Mouse (Mus musculus) myocyte (in vitro differentiated cells): ENCODE data around the gene Uvrag.

ENCODE experiments used
- CEBPB ChIP-seq: IDR thresholded peaks from 2 replicates; pipeline ENCODE4 v1.6.1; 2011; ENCODE audit warnings: mild to moderate bottlenecking, moderate library complexity; ENCODE audit not compliant: poor library complexity, insufficient read depth, severe bottlenecking
- E2F4 ChIP-seq: IDR thresholded peaks from one replicate; pipeline ENCODE4 v1.6.1; 2011; ENCODE audit warnings: mild to moderate bottlenecking, control low read depth, moderate library complexity; ENCODE audit not compliant: insufficient read depth
- MYOG ChIP-seq, 3 experiments: IDR thresholded peaks; one replicate each; pipeline ENCODE4 v1.6.1; 2011; ENCODE audit warnings: control low read depth in 2 of 3, low read depth in 2 of 3, mild to moderate bottlenecking in 2 of 3; ENCODE audit not compliant: insufficient read length in 2 of 3, control insufficient read depth in 1 of 3, insufficient read depth in 1 of 3
- POLR2A ChIP-seq: IDR thresholded peaks from one replicate; pipeline ENCODE4 v1.6.1; 2011; ENCODE audit warnings: low read depth, mild to moderate bottlenecking, control low read depth, moderate library complexity; ENCODE audit not compliant: insufficient read length
- POLR2AphosphoS2 ChIP-seq: IDR thresholded peaks from one replicate; pipeline ENCODE4 v1.6.1; 2011; ENCODE audit warnings: low read depth, control low read depth; ENCODE audit not compliant: insufficient read length
- SRF ChIP-seq: IDR thresholded peaks from one replicate; pipeline ENCODE4 v1.6.1; 2011; ENCODE audit warnings: low read depth; ENCODE audit not compliant: control insufficient read depth, insufficient read length
- TCF12 ChIP-seq: IDR thresholded peaks from one replicate; pipeline ENCODE4 v1.6.1; 2011; ENCODE audit warnings: mild to moderate bottlenecking, control low read depth; ENCODE audit not compliant: poor library complexity, insufficient read depth, severe bottlenecking

GRCm38 (mm10) chr7:98851220-98851619 is 289.7 kb downstream of the Uvrag start:
- TF ChIP-seq POLR2A (no peak), POLR2AphosphoS2 (no peak), SRF (no peak), CEBPB (no peak), TCF12 (no peak), MYOG (IDR thresholded peaks at IDR 0.05; ENCODE audit: control insufficient read depth in 1 of 3, insufficient read depth in 1 of 3, insufficient read length in 2 of 3, low read depth in 2 of 3) (no peak), E2F4 (no peak)
